Mouse (Mus musculus): ENCODE measurements around the gene Zfp260.

- no peak for TF ChIP-seq CTCF (IDR thresholded peaks at IDR 0.05; ENCODE audit: borderline replicate concordance, control insufficient read depth, extremely low read depth, insufficient read depth, low read length, poor library complexity)
- no peak for TF ChIP-seq POLR2A (IDR thresholded peaks at IDR 0.05; ENCODE audit: control insufficient read depth, extremely low read depth, insufficient read depth, low read length, poor library complexity)
Observed at GRCm38 (mm10) chr7:30060341-30060740, 34.2 kb upstream of the Zfp260 start.
